Mouse (Mus musculus): ENCODE results near the gene Rad51b. TPM values are rescaled to one million over a fixed set of nuclear protein-coding genes. Genes with fewer than 3 reads are reported as not detected.

The Rad51b gene
- polyA plus RNA-seq, 1 experiment from 2014 or later: 4.4 TPM

DNA sequence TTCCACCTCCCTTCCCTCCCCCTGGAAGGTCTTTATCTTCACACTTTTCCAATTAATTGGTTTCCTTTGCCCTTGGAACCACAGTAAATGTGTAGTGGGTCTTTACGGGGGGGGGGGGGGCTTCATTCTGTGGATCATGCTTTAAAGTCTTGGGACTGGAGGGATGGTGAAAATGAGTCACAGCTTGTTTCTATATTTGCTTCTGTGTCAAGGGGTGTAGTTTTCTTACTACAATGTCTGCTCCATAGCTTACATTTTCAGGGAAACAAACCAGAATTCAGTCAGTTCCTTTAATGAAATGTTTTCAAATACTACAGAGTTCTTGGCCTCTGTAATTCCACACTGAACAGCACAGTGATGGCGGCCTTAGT is 317.5 kb downstream of the Rad51b start:
- Histone ChIP-seq H3K4me3 (ENCODE audit: low read depth, low read length) (no peak overlapping the region), H3K9ac (ENCODE audit: low read depth, low read length) (no peak overlapping the region), H3K36me3 (ENCODE audit: control insufficient read depth, insufficient read depth) (no peaks in the 10 kb centered on the region), H3K27me3 (ENCODE audit: control insufficient read depth, insufficient read depth, low read depth, low read length) (no peaks in the 10 kb centered on the region), H3K4me1 (ENCODE audit: control insufficient read depth, low read depth, low read length) (peaks cover 35% of the 10 kb centered on the region), H3K4me2 (ENCODE audit: low read depth, low read length) (no peak overlapping the region), H3K9me3 (replicated peaks; ENCODE audit: control insufficient read depth, low read length) (no peaks in the 10 kb centered on the region), H3K27ac (ENCODE audit: low read length) (no peak overlapping the region)
- WGBS (ENCODE audit: insufficient replicate concordance): 64% methylated on average over 2 of the region's 2 CpGs
- ATAC-seq (ENCODE audit: low read depth): no peak

- no peaks in the 10 kb centered on the region for H3K27me3 ChIP-seq (ENCODE audit: control insufficient read depth, insufficient read depth, low read depth, low read length)
- 64% methylated on average over 5 of the region's 5 CpGs for WGBS (ENCODE audit: insufficient replicate concordance)
- H3K36me3 ChIP-seq (ENCODE audit: control insufficient read depth, insufficient read depth): no peaks in the 10 kb centered on the region
- no peaks in the 10 kb centered on the region for H3K9me3 ChIP-seq (replicated peaks; ENCODE audit: control insufficient read depth, low read length)
- no peak overlapping the region for H3K4me3 ChIP-seq (ENCODE audit: low read depth, low read length)
- no peak for ATAC-seq (ENCODE audit: low read depth)
- no peak overlapping the region for H3K9ac ChIP-seq (ENCODE audit: low read depth, low read length)
- H3K4me2 ChIP-seq (ENCODE audit: low read depth, low read length): no peak overlapping the region
- peaks cover 24% of the 10 kb centered on the region for H3K4me1 ChIP-seq (ENCODE audit: control insufficient read depth, low read depth, low read length)
- H3K27ac ChIP-seq (ENCODE audit: low read length): no peak overlapping the region; the same call in 1 of the 2 replicates
Observed at GRCm38 (mm10) chr12:79615717-79616316, 318.7 kb downstream of the Rad51b start.

DNA sequence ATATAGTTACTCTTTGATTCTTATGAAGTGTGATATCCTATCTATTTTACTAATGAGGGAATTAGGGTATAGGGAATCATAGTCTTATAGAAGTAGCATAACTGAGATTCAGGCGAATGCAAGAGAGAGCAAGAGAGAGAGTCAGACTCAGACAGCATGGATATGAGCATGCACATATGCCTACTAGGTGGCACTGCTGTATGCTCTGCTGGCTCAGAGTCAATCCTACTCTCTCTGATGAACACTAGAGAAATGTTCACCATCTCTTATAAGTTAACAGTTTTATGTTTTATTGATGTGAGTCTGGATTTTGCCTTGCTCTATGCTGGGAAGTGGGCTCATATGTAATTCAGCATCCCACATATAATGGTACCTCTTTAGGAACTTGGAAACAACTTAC is 321.9 kb downstream of the Rad51b start:
- H3K27me3 ChIP-seq (ENCODE audit: control insufficient read depth, insufficient read depth, low read depth, low read length): no peaks in the 10 kb centered on the region
- no peak overlapping the region for H3K4me3 ChIP-seq (ENCODE audit: low read depth, low read length)
- peaks cover 3% of the 10 kb centered on the region; the same call in 1 of the 2 replicates for H3K4me1 ChIP-seq (ENCODE audit: control insufficient read depth, low read depth, low read length)
- no peaks in the 10 kb centered on the region for H3K36me3 ChIP-seq (ENCODE audit: control insufficient read depth, insufficient read depth)
- H3K9me3 ChIP-seq (replicated peaks; ENCODE audit: control insufficient read depth, low read length): no peaks in the 10 kb centered on the region
- no peak overlapping the region for H3K4me2 ChIP-seq (ENCODE audit: low read depth, low read length)
- H3K27ac ChIP-seq (ENCODE audit: low read length): no peak overlapping the region
- H3K9ac ChIP-seq (ENCODE audit: low read depth, low read length): no peak overlapping the region
- no peak for ATAC-seq (ENCODE audit: low read depth)
- whole genome bisulfite sequencing (ENCODE audit: insufficient replicate concordance): 69% methylated on average over 1 of the region's 1 CpGs

- Histone ChIP-seq H3K27me3 (ENCODE audit: control insufficient read depth, insufficient read depth, low read depth, low read length) (no peaks in the 10 kb centered on the region), H3K4me1 (ENCODE audit: control insufficient read depth, low read depth, low read length) (no peaks in the 10 kb centered on the region), H3K9ac (ENCODE audit: low read depth, low read length) (no peak overlapping the region), H3K9me3 (replicated peaks; ENCODE audit: control insufficient read depth, low read length) (no peaks in the 10 kb centered on the region), H3K27ac (ENCODE audit: low read length) (no peak overlapping the region), H3K4me3 (ENCODE audit: low read depth, low read length) (no peak overlapping the region), H3K36me3 (ENCODE audit: control insufficient read depth, insufficient read depth) (no peaks in the 10 kb centered on the region), H3K4me2 (ENCODE audit: low read depth, low read length) (no peak overlapping the region)
- ATAC-seq (ENCODE audit: low read depth): no peak
- WGBS (ENCODE audit: insufficient replicate concordance): 69% methylated on average over 5 of the region's 5 CpGs
Observed at GRCm38 (mm10) chr12:79620693-79621092, 323.6 kb downstream of the Rad51b start.

- 56% methylated on average over 1 of the region's 1 CpGs for WGBS (ENCODE audit: insufficient replicate concordance)
- H3K9ac ChIP-seq (ENCODE audit: low read depth, low read length): no peak overlapping the region
- H3K4me2 ChIP-seq (ENCODE audit: low read depth, low read length): no peak overlapping the region
- no peaks in the 10 kb centered on the region for H3K36me3 ChIP-seq (ENCODE audit: control insufficient read depth, insufficient read depth)
- no peak overlapping the region for H3K4me3 ChIP-seq (ENCODE audit: low read depth, low read length)
- no peaks in the 10 kb centered on the region for H3K9me3 ChIP-seq (replicated peaks; ENCODE audit: control insufficient read depth, low read length)
- ATAC-seq (ENCODE audit: low read depth): no peak
- peaks cover 3% of the 10 kb centered on the region for H3K4me1 ChIP-seq (ENCODE audit: control insufficient read depth, low read depth, low read length)
- no peaks in the 10 kb centered on the region for H3K27me3 ChIP-seq (ENCODE audit: control insufficient read depth, insufficient read depth, low read depth, low read length)
- no peak overlapping the region for H3K27ac ChIP-seq (ENCODE audit: low read length)
Observed at GRCm38 (mm10) chr12:79623308-79623707, 326.2 kb downstream of the Rad51b start.

DNA sequence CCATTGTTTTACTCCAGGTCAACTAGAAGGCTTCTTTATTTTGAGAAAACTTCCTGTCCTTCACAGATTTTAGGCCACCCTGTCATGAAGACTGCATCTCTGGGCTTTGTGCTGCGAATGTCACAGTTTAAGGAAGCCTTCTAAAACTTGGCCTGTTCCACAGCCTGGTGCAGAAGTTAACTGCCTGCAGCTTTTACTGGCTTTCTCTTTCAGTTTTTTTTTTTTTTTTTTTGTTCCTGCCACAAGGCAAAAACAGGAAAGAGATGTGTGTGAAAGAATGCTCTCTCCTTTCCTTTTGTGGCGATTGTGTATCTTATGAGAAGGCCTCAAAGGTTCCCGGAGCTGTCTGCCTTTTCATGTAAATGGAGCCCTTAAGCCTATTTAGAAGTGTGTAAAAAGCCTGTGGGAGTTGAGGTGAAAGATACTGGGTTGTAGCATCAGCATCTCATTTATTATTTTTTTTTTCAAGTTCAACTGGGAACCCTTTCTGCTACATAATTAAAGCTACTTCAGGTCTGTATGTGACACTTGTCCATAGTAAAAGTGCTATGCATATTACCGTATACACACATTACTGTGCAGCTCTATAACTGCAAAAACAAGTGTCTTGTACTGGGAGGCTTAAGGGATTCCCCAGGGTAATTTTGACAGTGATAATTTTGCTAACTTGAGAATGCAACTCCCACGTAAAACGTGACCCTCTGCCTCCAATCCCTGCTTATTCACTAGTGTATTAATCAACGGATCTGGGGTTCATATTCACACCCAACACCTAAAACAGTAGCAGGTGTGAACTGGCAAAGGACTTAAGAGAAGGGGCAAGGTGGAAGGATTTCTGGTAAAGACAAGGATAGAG is 328.8 kb downstream of the Rad51b start:
- WGBS (ENCODE audit: insufficient replicate concordance): 50% methylated on average over 7 of the region's 7 CpGs

DNA sequence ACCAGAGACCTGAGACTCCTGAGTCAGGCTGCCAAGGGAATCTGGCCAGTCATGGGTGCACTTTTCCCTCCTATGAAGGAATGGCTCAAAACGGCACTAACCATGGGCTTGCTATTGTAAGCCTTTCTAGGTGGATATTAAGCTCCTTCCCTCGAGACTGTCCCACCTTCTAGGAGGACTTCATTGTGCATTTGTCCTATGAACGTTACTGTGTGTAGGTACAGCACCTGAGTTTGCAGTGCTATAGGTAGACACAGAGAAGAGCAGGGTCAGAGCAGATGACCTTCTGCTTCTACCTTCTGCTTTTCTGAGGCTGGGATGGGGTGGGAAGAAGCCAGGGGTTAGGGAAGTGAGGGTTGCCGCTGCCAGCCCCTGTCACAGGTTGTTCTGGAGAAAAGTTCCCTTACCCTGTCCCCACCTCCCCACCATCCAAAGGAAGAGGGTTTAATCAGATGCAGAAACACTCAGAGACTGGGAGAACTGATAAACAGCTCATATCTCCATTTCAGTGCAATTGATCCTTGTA is 329.5 kb downstream of the Rad51b start:
- no peak for ATAC-seq (ENCODE audit: low read depth)
- H3K9ac ChIP-seq (ENCODE audit: low read depth, low read length): no peak overlapping the region
- no peaks in the 10 kb centered on the region for H3K9me3 ChIP-seq (replicated peaks; ENCODE audit: control insufficient read depth, low read length)
- H3K4me2 ChIP-seq (ENCODE audit: low read depth, low read length): no peak overlapping the region
- H3K36me3 ChIP-seq (ENCODE audit: control insufficient read depth, insufficient read depth): no peaks in the 10 kb centered on the region
- H3K4me3 ChIP-seq (ENCODE audit: low read depth, low read length): no peak overlapping the region
- peaks cover 3% of the 10 kb centered on the region for H3K4me1 ChIP-seq (ENCODE audit: control insufficient read depth, low read depth, low read length)
- H3K27me3 ChIP-seq (ENCODE audit: control insufficient read depth, insufficient read depth, low read depth, low read length): no peaks in the 10 kb centered on the region
- H3K27ac ChIP-seq (ENCODE audit: low read length): peak overlapping the region; percentile 38; the same call in 1 of the 2 replicates
- WGBS (ENCODE audit: insufficient replicate concordance): 61% methylated on average over 4 of the region's 4 CpGs

More for the DNA sequence above, 328.8 kb downstream of the Rad51b start:
- no peak overlapping the region for H3K4me3 ChIP-seq (ENCODE audit: low read depth, low read length)
- ATAC-seq (ENCODE audit: low read depth): no peak; the same call in 1 of the 2 replicates
- H3K4me2 ChIP-seq (ENCODE audit: low read depth, low read length): no peak overlapping the region
- H3K36me3 ChIP-seq (ENCODE audit: control insufficient read depth, insufficient read depth): no peaks in the 10 kb centered on the region
- H3K9me3 ChIP-seq (replicated peaks; ENCODE audit: control insufficient read depth, low read length): no peaks in the 10 kb centered on the region
- H3K27ac ChIP-seq (ENCODE audit: low read length): peak overlapping the region; percentile 36; the same call in 1 of the 2 replicates
- no peaks in the 10 kb centered on the region for H3K27me3 ChIP-seq (ENCODE audit: control insufficient read depth, insufficient read depth, low read depth, low read length)
- H3K4me1 ChIP-seq (ENCODE audit: control insufficient read depth, low read depth, low read length): peaks cover 3% of the 10 kb centered on the region
- H3K9ac ChIP-seq (ENCODE audit: low read depth, low read length): no peak overlapping the region

- Histone ChIP-seq H3K27ac (ENCODE audit: low read length) (peak overlapping the region; percentile 64), H3K4me3 (ENCODE audit: low read depth, low read length) (no peak overlapping the region), H3K9me3 (replicated peaks; ENCODE audit: control insufficient read depth, low read length) (no peaks in the 10 kb centered on the region), H3K9ac (ENCODE audit: low read depth, low read length) (no peak overlapping the region), H3K36me3 (ENCODE audit: control insufficient read depth, insufficient read depth) (no peaks in the 10 kb centered on the region), H3K27me3 (ENCODE audit: control insufficient read depth, insufficient read depth, low read depth, low read length) (no peaks in the 10 kb centered on the region), H3K4me1 (ENCODE audit: control insufficient read depth, low read depth, low read length) (peaks cover 3% of the 10 kb centered on the region), H3K4me2 (ENCODE audit: low read depth, low read length) (no peak overlapping the region)
- 29% methylated on average over 4 of the region's 4 CpGs for WGBS (ENCODE audit: insufficient replicate concordance)
- ATAC-seq (ENCODE audit: low read depth): no peak
Observed at GRCm38 (mm10) chr12:79627351-79628120, 330.5 kb downstream of the Rad51b start.
